Mouse (Mus musculus) limb, embryonic 11.5 days (tissue): ENCODE data around the gene Tex22. TPM values are rescaled to one million over a fixed set of nuclear protein-coding genes. Genes with fewer than 3 reads are reported as not detected.

Experiments
- ATAC-seq: fragments of 200-750 bp; cut with Nextera tagmentation; 2 replicates; pipeline ENCODE4 v1.8.0; 2017; ENCODE audit warnings: low read depth; ENCODE audit not compliant: insufficient number of reproducible peaks, low FRiP score, low TSS enrichment
- DNase-seq: peaks from one replicate; pipeline ENCODE4 v3.0.0-alpha.2; 2015; ENCODE audit warnings: low spot score
- H3K27ac ChIP-seq: fragments of 300-500 bp; sonication (generic); replicated peaks from 2 replicates; pipeline ENCODE4 v1.5.1; 2014; ENCODE audit warnings: low read depth, mild to moderate bottlenecking, low read length
- H3K27me3 ChIP-seq: fragments of 300-500 bp; sonication (generic); 2 replicates; pipeline ENCODE4 v1.6.1; 2014; ENCODE audit warnings: mild to moderate bottlenecking, low read length, mixed read lengths; ENCODE audit not compliant: control insufficient read depth, insufficient read depth
- H3K36me3 ChIP-seq: fragments of 300-500 bp; sonication (generic); 2 replicates; pipeline ENCODE4 v1.6.1; 2014; ENCODE audit warnings: mild to moderate bottlenecking, low read length, moderate library complexity, mixed read lengths; ENCODE audit not compliant: control insufficient read depth, insufficient read depth
- H3K4me1 ChIP-seq: fragments of 300-500 bp; sonication (generic); 2 replicates; pipeline ENCODE4 v1.6.1; 2014; ENCODE audit warnings: low read length, mixed read lengths; ENCODE audit not compliant: control insufficient read depth, insufficient read depth
- H3K4me2 ChIP-seq: fragments of 300-500 bp; sonication (generic); 2 replicates; pipeline ENCODE4 v1.6.1; 2014; ENCODE audit warnings: low read depth, mild to moderate bottlenecking, moderate library complexity; ENCODE audit not compliant: severe bottlenecking
- H3K4me3 ChIP-seq: fragments of 300-500 bp; sonication (generic); 2 replicates; pipeline ENCODE4 v1.5.1; 2014; ENCODE audit warnings: low read depth, low read length
- H3K9ac ChIP-seq: fragments of 300-500 bp; sonication (generic); 2 replicates; pipeline ENCODE4 v1.6.1; 2014; ENCODE audit warnings: mild to moderate bottlenecking, low read length
- H3K9me3 ChIP-seq: fragments of 300-500 bp; sonication (generic); 2 replicates; pipeline ENCODE4 v1.6.1; 2016; ENCODE audit warnings: low read length; ENCODE audit not compliant: control insufficient read depth
- WGBS: fragments of 180-500 bp; shearing (Covaris S2); extraction: QIAGEN DNeasy Blood & Tissue Kit; methylation state at CpG from one replicate; pipeline ENCODE4 v1.1.7; 2014; 5-methylcytosine and 5-hydroxymethylcytosine counted together
- polyA plus RNA-seq: library from polyadenylated mRNA; unstranded; fragments of >200 nt; fragmentation: Nextera tagmentation; extraction: Ambion mirVana; gene quantifications from 2 replicates; pipeline ENCODE4 v1.2.1, GENCODE M21; 2014

The Tex22 gene
- polyA plus RNA-seq, 1 experiment from 2014 or later: 0.21 TPM

DNA sequence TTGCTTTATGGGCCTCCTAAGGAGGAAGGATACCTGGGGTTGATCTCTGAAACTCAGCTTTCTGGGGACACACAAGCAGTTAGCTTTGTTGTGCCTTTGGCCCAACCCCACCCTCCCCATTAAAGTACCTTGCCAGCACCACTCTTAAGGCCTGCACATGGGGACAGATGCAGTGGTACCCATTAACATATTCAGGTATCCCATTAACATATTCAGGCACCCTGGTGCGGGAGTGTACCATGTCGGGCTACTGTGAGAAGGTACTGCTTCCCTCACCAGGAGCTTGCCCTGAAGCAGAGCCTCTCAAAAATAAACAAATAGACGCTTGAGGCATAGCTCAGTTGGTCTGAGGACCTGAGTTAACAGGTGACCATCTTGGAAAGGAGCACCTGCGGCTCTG lies 13.7 kb downstream of the Tex22 start:
- no peak overlapping the region for H3K4me2 ChIP-seq
- ATAC-seq: no peak
- no peak overlapping the region for H3K9ac ChIP-seq
- H3K36me3 ChIP-seq: no peaks in the 10 kb centered on the region
- H3K27ac ChIP-seq: no peak overlapping the region
- no peak overlapping the region for H3K4me3 ChIP-seq
- 26% methylated on average over 4 of the region's 4 CpGs for WGBS
- H3K4me1 ChIP-seq: no peaks in the 10 kb centered on the region
- H3K27me3 ChIP-seq: 0 out of 2 replicates have a peak, but pooled peaks cover 2% of the 10 kb centered on the region
- no peak for DNase-seq
- H3K9me3 ChIP-seq: no peaks in the 10 kb centered on the region

DNA sequence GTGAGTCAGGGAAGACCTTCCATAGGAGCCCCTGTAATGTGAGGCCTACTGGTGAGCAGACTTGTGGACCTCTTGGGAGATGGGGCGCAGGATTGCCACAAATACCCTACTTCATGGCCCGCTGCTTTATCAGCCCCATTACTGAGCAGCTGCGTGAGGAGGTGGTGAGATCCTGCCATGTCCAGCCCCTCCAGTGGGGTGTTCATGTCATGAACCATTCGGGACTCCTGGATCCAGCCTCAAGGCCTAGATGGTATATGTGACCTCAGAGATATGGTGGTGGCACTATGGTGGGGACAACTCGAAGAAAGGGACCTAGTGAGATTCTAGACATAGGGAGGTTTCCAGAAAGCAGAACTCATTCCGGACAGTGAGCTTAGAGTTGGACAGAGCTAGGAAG lies 14.8 kb downstream of the Tex22 start:
- Histone ChIP-seq H3K9me3 (no peaks in the 10 kb centered on the region), H3K4me1 (no peaks in the 10 kb centered on the region), H3K4me2 (no peak overlapping the region), H3K27me3 (0 out of 2 replicates have a peak, but pooled peaks cover 2% of the 10 kb centered on the region), H3K4me3 (no peak overlapping the region), H3K27ac (no peak overlapping the region), H3K36me3 (no peaks in the 10 kb centered on the region), H3K9ac (no peak overlapping the region)
- 87% methylated on average over 6 of the region's 6 CpGs for WGBS
- ATAC-seq: no peak
- DNase-seq: no peak

DNA sequence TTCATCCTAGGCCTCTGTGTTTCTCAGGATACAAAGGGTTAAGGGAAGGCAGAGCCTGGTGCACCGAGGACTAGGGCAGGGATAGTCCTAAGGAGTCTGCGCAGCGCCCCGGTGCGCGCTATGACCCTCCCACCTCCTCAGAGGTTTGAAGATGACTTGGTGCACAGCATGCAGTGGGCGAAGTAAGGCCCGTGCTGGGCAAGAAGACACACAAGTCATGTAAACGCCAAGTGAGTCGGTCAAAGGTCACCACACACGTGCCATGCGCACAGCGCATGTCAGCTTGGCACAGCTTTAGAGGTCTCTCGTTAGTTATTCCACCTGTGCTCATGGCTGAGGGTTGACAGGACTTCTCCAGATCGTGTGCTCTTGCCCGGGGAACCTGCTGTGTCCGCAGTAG lies 15.8 kb downstream of the Tex22 start:
- DNase-seq (no peak), ATAC-seq (no peak)
- Histone ChIP-seq H3K9ac (no peak overlapping the region), H3K27me3 (0 out of 2 replicates have a peak, but pooled peaks cover 2% of the 10 kb centered on the region), H3K4me3 (no peak overlapping the region), H3K27ac (no peak overlapping the region), H3K4me2 (no peak overlapping the region), H3K36me3 (no peaks in the 10 kb centered on the region), H3K9me3 (no peaks in the 10 kb centered on the region), H3K4me1 (no peaks in the 10 kb centered on the region)
- 84% methylated on average over 17 of the region's 17 CpGs for WGBS

DNA sequence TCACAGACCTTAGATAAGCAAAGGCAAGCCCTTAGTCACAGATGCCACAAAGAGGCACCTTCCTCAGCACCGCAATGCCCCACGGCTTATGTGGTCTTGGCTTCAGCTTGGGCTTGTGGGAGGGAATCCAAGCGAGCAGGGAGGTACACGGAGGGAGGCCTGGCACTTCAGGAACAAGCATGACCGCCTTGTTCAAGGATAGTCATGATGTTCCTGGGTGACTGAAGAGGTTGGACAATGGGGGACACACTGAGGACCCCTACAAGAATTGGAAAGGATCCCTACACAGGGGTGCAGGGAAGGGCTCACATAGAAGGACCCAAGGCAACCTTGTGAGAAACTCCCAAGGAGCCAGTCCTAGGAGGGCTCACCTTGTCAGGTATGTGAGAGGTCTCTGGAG lies 22.7 kb downstream of the Tex22 start:
- peaks cover 21% of the 10 kb centered on the region for H3K4me1 ChIP-seq
- H3K27me3 ChIP-seq: no peaks in the 10 kb centered on the region
- WGBS: 89% methylated on average over 5 of the region's 5 CpGs
- H3K4me3 ChIP-seq: no peak overlapping the region
- no peak overlapping the region; the same call in 1 of the 2 replicates for H3K9ac ChIP-seq
- no peak for DNase-seq
- H3K9me3 ChIP-seq: no peaks in the 10 kb centered on the region
- no peak overlapping the region for H3K27ac ChIP-seq
- peak overlapping the region; percentile 95 for H3K4me2 ChIP-seq
- ATAC-seq: no peak
- no peaks in the 10 kb centered on the region; the same call in 1 of the 2 replicates for H3K36me3 ChIP-seq

DNA sequence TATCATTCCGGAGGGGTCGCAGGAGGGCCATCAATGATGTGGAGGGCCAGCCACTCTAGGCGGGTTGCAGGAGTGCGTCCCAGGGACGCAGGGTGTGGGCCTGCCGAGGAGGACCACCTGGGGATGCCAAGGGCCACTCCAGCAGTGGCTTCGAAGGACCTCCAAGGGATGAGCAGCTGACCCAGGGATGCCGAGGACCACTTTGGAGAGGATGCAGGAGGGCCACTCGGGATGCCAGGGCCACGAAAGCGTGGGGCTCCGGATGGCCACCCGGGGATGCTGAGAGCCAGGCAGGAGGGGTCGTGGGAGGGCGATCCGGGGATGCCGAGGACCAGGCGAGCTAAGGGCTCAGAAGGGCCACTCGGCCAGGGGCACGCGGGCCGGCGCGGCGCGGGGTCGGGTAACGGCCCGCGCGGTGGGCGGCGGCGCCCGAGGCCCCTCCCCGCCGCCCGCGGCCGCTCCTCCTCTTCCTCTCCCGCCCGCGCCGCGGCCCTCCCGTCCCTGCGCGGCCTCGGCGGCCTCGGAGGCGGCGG lies 23.5 kb downstream of the Tex22 start, which contains the start of gene Mta1:
Mta1 (plus strand) TSS at position 530 of the 533 bp plus-strand sequence.
- no peaks in the 10 kb centered on the region for H3K9me3 ChIP-seq
- peak within 1 kb of the TSS; percentile 99 for H3K9ac ChIP-seq
- WGBS: 1% methylated on average over 39 of the region's 53 CpGs
- no peaks in the 10 kb centered on the region for H3K27me3 ChIP-seq
- H3K4me3 ChIP-seq: peak within 1 kb of the TSS; percentile 91
- H3K27ac ChIP-seq: peak within 1 kb of the TSS; percentile 92
- H3K4me1 ChIP-seq: peaks cover 21% of the 10 kb centered on the region
- peak within 1 kb of the TSS; percentile 95 for H3K4me2 ChIP-seq
- DNase-seq: peak; percentile 71
- peak; percentile 57 for ATAC-seq
- H3K36me3 ChIP-seq: no peaks in the 10 kb centered on the region; the same call in 1 of the 2 replicates

DNA sequence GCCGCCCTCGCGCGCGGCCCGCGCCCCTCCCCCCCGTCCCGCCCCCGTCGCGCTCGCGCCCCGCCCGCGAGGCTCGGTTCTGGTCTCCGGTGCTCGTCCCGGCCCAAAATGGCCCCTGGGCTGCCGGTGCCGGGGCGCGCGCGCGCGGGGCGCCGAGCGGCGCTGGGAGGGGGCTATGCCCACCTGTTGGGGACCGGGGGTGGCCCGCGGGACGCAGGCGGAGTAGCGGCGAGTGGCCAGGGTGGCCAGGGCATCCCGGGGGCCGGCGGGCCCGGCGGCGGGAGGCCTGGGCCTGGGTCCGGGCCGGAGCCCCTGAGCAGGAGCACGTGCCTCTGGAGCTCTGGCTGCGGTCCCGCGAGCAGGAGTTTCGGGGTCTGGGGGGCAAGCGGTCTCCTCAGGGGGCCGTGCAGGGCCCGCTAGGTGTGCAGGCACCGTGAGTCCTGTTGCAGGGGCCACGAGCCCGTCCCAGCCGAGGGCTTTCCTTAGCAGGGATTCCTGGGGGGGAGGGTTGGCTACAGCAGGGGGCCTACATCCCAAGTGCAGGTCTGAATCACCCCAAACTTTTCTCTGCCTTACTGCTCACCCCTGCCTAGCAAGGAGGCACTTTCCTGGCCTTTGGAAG lies 24.3 kb downstream of the Tex22 start:
- ATAC-seq (peak; percentile 19; the same call in 1 of the 2 replicates), DNase-seq (peak; percentile 53)
- H3K4me2 ChIP-seq: peak overlapping the region; percentile 95
- WGBS: under 1% methylated on average over 32 of the region's 60 CpGs
- H3K9me3 ChIP-seq: no peaks in the 10 kb centered on the region
- H3K36me3 ChIP-seq: no peaks in the 10 kb centered on the region; the same call in 1 of the 2 replicates
- no peaks in the 10 kb centered on the region for H3K27me3 ChIP-seq
- peak overlapping the region; percentile 99 for H3K9ac ChIP-seq
- peaks cover 21% of the 10 kb centered on the region for H3K4me1 ChIP-seq
- H3K27ac ChIP-seq: peak overlapping the region; percentile 92
- H3K4me3 ChIP-seq: peak overlapping the region; percentile 91

DNA sequence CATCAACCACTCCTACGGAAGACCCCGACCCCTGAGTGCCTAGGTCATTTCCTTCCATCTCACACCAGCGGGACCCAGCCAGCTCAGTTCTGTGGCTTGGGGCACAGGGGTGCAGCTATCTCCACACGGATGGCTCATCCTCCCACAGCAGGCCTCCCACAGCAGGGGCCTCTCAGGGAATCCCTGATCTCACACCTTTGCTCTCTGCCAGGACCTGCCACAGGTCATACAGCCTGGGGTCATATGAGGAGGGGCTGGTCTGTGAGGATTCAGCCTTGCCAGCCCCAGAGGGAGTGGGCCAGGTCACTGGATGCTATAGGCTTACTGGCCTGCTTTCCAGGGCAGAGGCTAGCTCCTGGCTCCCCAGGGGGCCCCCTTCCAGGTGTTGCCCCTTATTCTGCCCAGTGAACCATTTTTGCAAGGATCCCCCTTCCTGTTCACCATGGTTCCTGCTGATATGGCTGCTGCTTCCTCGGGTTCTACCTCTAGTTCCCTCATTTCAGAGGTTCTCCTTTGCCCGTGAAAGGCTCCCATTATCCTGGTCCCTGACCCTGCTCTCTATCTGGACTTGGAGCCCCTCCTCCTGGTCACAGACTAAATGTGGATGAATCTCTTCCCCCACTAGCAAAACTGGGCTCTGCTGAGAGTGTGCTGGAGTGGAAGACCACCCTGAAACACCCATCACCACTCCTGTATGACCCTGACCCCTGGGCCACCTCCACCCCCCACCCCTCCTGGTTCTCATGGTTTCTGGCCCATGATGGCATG lies 25.4 kb downstream of the Tex22 start:
- no peak overlapping the region for H3K27ac ChIP-seq
- H3K9me3 ChIP-seq: no peaks in the 10 kb centered on the region
- H3K4me2 ChIP-seq: peak overlapping the region; percentile 95
- H3K27me3 ChIP-seq: no peaks in the 10 kb centered on the region
- 41% methylated on average over 6 of the region's 6 CpGs for WGBS
- peak overlapping the region; percentile 91 for H3K4me3 ChIP-seq
- ATAC-seq (peak; percentile 1; the same call in 1 of the 2 replicates), DNase-seq (no peak)
- peak overlapping the region; percentile 47 for H3K9ac ChIP-seq
- peaks cover 4% of the 10 kb centered on the region; the same call in 1 of the 2 replicates for H3K36me3 ChIP-seq
- H3K4me1 ChIP-seq: peaks cover 21% of the 10 kb centered on the region

DNA sequence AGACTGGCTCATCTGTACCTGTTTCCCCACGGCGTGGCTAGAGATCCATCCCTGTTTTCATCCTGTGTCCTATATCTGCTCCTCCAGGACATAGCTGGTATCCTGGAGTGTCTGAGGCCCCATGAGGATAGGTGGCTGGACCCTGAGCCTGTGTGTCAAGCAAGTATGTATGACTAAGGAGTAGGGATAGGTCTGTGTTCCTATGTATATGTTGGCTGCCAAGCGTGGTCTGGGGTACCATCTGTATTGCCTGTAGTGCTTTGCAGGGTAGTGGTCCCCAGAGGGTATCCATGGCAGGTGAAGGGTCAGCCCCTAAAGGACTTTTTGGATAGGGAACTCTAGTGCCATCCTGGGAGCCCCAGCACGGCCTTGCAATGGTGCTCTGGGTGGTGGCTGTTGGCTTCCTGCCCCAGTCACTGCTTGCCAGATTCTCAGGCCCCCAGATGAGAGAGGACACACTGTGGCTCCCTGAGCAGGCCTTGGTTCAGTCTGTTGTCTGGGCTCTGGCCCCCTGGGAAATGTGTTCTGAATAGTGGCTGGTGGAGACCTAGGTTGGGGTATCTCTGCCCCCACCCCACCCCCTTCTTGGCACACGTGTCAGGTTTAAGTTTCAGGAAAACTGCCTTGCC lies 26.3 kb downstream of the Tex22 start:
- WGBS: 86% methylated on average over 5 of the region's 5 CpGs
- Histone ChIP-seq H3K4me2 (no peak overlapping the region), H3K4me1 (peaks cover 21% of the 10 kb centered on the region), H3K27me3 (no peaks in the 10 kb centered on the region), H3K4me3 (no peak overlapping the region), H3K9ac (no peak overlapping the region), H3K36me3 (peaks cover 6% of the 10 kb centered on the region; the same call in 1 of the 2 replicates), H3K27ac (no peak overlapping the region), H3K9me3 (no peaks in the 10 kb centered on the region)
- DNase-seq (no peak), ATAC-seq (no peak)
